Mouse (Mus musculus): Measurements from ENCODE around the gene Slc6a20b. TPM values are rescaled to one million over a fixed set of nuclear protein-coding genes. Genes with fewer than 3 reads are reported as not detected.

The Slc6a20b gene
- polyA plus RNA-seq, 1 experiment from 2014 or later: 0.13 TPM

Other genes starting within 250 kb of the Slc6a20b start
- 30.9 and 32.4 TPM in 2 replicates for gene Limd1, start 153.9 kb downstream of the Slc6a20b start, polyA plus RNA-seq (2014; fragmentation: Nextera tagmentation; extraction: Ambion mirVana)
- gene Sacm1l, start 102.8 kb downstream of the Slc6a20b start, polyA plus RNA-seq (2014; fragmentation: Nextera tagmentation; extraction: Ambion mirVana): 38.1 and 50.2 TPM in 2 replicates
- 0.17 and 0.21 TPM in 2 replicates for gene Ccr9, start 45.9 kb upstream of the Slc6a20b start, polyA plus RNA-seq (2014; fragmentation: Nextera tagmentation; extraction: Ambion mirVana)
- gene Slc6a20a, start 46.3 kb upstream of the Slc6a20b start, polyA plus RNA-seq (2014; fragmentation: Nextera tagmentation; extraction: Ambion mirVana): not detected in 2 replicates
- 37.5 and 37.6 TPM in 2 replicates for gene Lztfl1, start 85.1 kb upstream of the Slc6a20b start, polyA plus RNA-seq (2014; fragmentation: Nextera tagmentation; extraction: Ambion mirVana)
- gene Cxcr6, start 173.9 kb upstream of the Slc6a20b start, polyA plus RNA-seq (2014; fragmentation: Nextera tagmentation; extraction: Ambion mirVana): 0.82 TPM in 1 of 2 replicates, not detected in the other
- 27.4 and 29.1 TPM in 2 replicates for gene Fyco1, start 219.3 kb upstream of the Slc6a20b start, polyA plus RNA-seq (2014; fragmentation: Nextera tagmentation; extraction: Ambion mirVana)
- not detected in 2 replicates for gene Xcr1, start 229.5 kb upstream of the Slc6a20b start, polyA plus RNA-seq (2014; fragmentation: Nextera tagmentation; extraction: Ambion mirVana)